Comparison of ENCODE assay signal across 15 mouse cellular contexts in genomic region chr7:68152458-68152857, GRCm38 (mm10).
DNase-seq lines count a peak whose midpoint lies in the region; ATAC-seq and TF ChIP-seq lines count a peak whose summit lies in the region.
"Had no signal": no experiment of that assay in that cellular context is flagged by ENCODE, and none has a peak within 500 bp of the region (broad histone marks: within the 10 kb centered on the region; RNA-seq: fewer than 3 reads in every experiment).

No protein-coding gene starts in this region.

- H3K4me1 ChIP-seq in heart, embryonic 15.5 days (replicated peaks) = peaks cover 83% of the 10 kb centered on the region
- H3K4me1 ChIP-seq in lung, embryonic 16.5 days (replicated peaks; ENCODE audit: control insufficient read depth, insufficient read depth, low read length) = peaks cover 31% of the 10 kb centered on the region
- H3K4me1 ChIP-seq in lung, adult 2 months (ENCODE audit: control insufficient read depth, insufficient read depth, low read length) = peaks cover 18% of the 10 kb centered on the region
- peaks cover 89% of the 10 kb centered on the region for H3K4me1 ChIP-seq in limb, embryonic 13.5 days
- peaks cover 22% of the 10 kb centered on the region for H3K4me1 ChIP-seq in thymus, adult 2 months (replicated peaks; ENCODE audit: control insufficient read depth, insufficient read depth, low read length)

- no peak for TF ChIP-seq CTCF in lung, adult 2 months (IDR thresholded peaks at IDR 0.05; ENCODE audit: insufficient read depth, low read length)
- no peak for TF ChIP-seq CTCF in thymus, adult 2 months (IDR thresholded peaks at IDR 0.05; ENCODE audit: borderline replicate concordance, control insufficient read depth, extremely low read depth, insufficient read depth, low read length, poor library complexity)

- DNase-seq in heart, adult 18-20 months = no peak
- no peak for DNase-seq in lung, adult 2 months
- no peak for DNase-seq in thymus, adult 2 months
- DNase-seq in left cerebral cortex, postnatal 14 days (ENCODE audit: low spot score in 2 of 2) = no peak
- DNase-seq: adrenal gland, postnatal 36 days; cerebellum, postnatal 25 days; kidney, adult 2 months; midbrain, embryonic 14.5 days had no signal

- H3K9me3 ChIP-seq in heart, embryonic 15.5 days (replicated peaks) = no peaks in the 10 kb centered on the region
- no peaks in the 10 kb centered on the region for H3K9me3 ChIP-seq in lung, embryonic 16.5 days (ENCODE audit: control insufficient read depth, low read length)
- no peaks in the 10 kb centered on the region for H3K9me3 ChIP-seq in limb, embryonic 13.5 days
- H3K9me3 ChIP-seq: forebrain, embryonic 12.5 days; hindbrain, embryonic 10.5 days had no signal

- TF ChIP-seq POLR2A in lung, adult 2 months (IDR thresholded peaks at IDR 0.05; ENCODE audit: borderline replicate concordance, extremely low read depth, low read depth, low read length) = no peak
- no peak for TF ChIP-seq POLR2A in thymus, adult 2 months (IDR thresholded peaks at IDR 0.05; ENCODE audit: control insufficient read depth, extremely low read depth, insufficient read depth, low read length, poor library complexity)

- 82% methylated on average over 8 of the region's 8 CpGs for WGBS in heart, embryonic 15.5 days
- 82% methylated on average over 8 of the region's 8 CpGs for WGBS in lung, embryonic 16.5 days
- 79% methylated on average over 8 of the region's 8 CpGs for WGBS in lung, adult 2 months
- 78% methylated on average over 8 of the region's 8 CpGs for WGBS in limb, embryonic 13.5 days
- WGBS in thymus, adult 2 months = 95% methylated on average over 8 of the region's 8 CpGs

- no peak overlapping the region for H3K4me2 ChIP-seq in heart, embryonic 15.5 days
- H3K4me2 ChIP-seq in lung, embryonic 16.5 days (ENCODE audit: low read depth, low read length) = no peak overlapping the region
- no peak overlapping the region for H3K4me2 ChIP-seq in limb, embryonic 13.5 days (replicated peaks)
- H3K4me2 ChIP-seq: forebrain, embryonic 12.5 days had no signal

- H3K36me3 ChIP-seq in heart, embryonic 15.5 days = no peaks in the 10 kb centered on the region
- no peaks in the 10 kb centered on the region for H3K36me3 ChIP-seq in lung, embryonic 16.5 days (ENCODE audit: control insufficient read depth, insufficient read depth, low read length)
- no peaks in the 10 kb centered on the region for H3K36me3 ChIP-seq in limb, embryonic 13.5 days
- no peaks in the 10 kb centered on the region for H3K36me3 ChIP-seq in thymus, adult 2 months (ENCODE audit: control insufficient read depth, insufficient read depth, low read length)
- H3K36me3 ChIP-seq: forebrain, embryonic 12.5 days; hindbrain, embryonic 10.5 days had no signal

- H3K27ac ChIP-seq in heart, embryonic 15.5 days = peak overlapping the region; percentile 91
- H3K27ac ChIP-seq in lung, embryonic 16.5 days (ENCODE audit: low read length) = peak overlapping the region; percentile 44; the same call in 1 of the 2 replicates
- H3K27ac ChIP-seq in limb, embryonic 13.5 days = peak overlapping the region; percentile 1; the same call in 1 of the 2 replicates
- H3K27ac ChIP-seq in thymus, adult 2 months (ENCODE audit: control insufficient read depth, insufficient read depth, low read length) = no peak overlapping the region
- H3K27ac ChIP-seq: forebrain, embryonic 12.5 days; hindbrain, embryonic 10.5 days; left cerebral cortex, adult 2 months; liver, embryonic 14.5 days had no signal

- intact Hi-C loops in left cerebral cortex, postnatal 14 days (cut with DNase I) = no loop called here

- no peak for ATAC-seq in heart, embryonic 15.5 days (replicated peaks; ENCODE audit: insufficient number of reproducible peaks, insufficient read depth, low FRiP score, low read depth)
- no peak for ATAC-seq in lung, embryonic 16.5 days (ENCODE audit: low read depth)
- no peak for ATAC-seq in limb, embryonic 13.5 days (ENCODE audit: low FRiP score, low read depth)

- no peak overlapping the region for H3K4me3 ChIP-seq in heart, embryonic 15.5 days
- H3K4me3 ChIP-seq in lung, embryonic 16.5 days (ENCODE audit: low read length) = no peak overlapping the region
- H3K4me3 ChIP-seq in lung, adult 2 months (replicated peaks; ENCODE audit: extremely low read depth, low read depth, low read length) = no peak overlapping the region
- no peak overlapping the region for H3K4me3 ChIP-seq in limb, embryonic 13.5 days
- no peak overlapping the region for H3K4me3 ChIP-seq in thymus, adult 2 months (ENCODE audit: control insufficient read depth, insufficient read depth, low read length)
- H3K4me3 ChIP-seq: forebrain, embryonic 12.5 days; hindbrain, embryonic 10.5 days; left cerebral cortex, adult 2 months had no signal

- no peak overlapping the region for H3K9ac ChIP-seq in heart, embryonic 15.5 days
- H3K9ac ChIP-seq in lung, embryonic 16.5 days (ENCODE audit: low read length) = no peak overlapping the region
- H3K9ac ChIP-seq in limb, embryonic 13.5 days = no peak overlapping the region
- H3K9ac ChIP-seq: forebrain, embryonic 12.5 days; liver, embryonic 14.5 days had no signal

- no peaks in the 10 kb centered on the region for H3K27me3 ChIP-seq in heart, embryonic 15.5 days
- H3K27me3 ChIP-seq in lung, embryonic 16.5 days (ENCODE audit: control insufficient read depth, insufficient read depth, low read depth, low read length) = no peaks in the 10 kb centered on the region
- no peaks in the 10 kb centered on the region for H3K27me3 ChIP-seq in limb, embryonic 13.5 days
- H3K27me3 ChIP-seq in thymus, adult 2 months (ENCODE audit: control insufficient read depth, insufficient read depth, low read length) = no peaks in the 10 kb centered on the region
- H3K27me3 ChIP-seq: forebrain, embryonic 12.5 days had no signal
